Mouse (Mus musculus) forebrain, embryonic 16.5 days (tissue): ENCODE data around the gene Eno3. TPM values are rescaled to one million over a fixed set of nuclear protein-coding genes. Genes with fewer than 3 reads are reported as not detected.

ENCODE experiments used
- ATAC-seq: fragments of 200-750 bp; cut with Nextera tagmentation; 2 replicates; pipeline ENCODE4 v1.8.0; 2017; ENCODE audit warnings: mild to moderate bottlenecking, moderate library complexity
- H3K27ac ChIP-seq: fragments of 300-500 bp; sonication (generic); 2 replicates; pipeline ENCODE4 v1.5.1; 2014; ENCODE audit warnings: low read length, control low read depth
- H3K27me3 ChIP-seq: fragments of 300-500 bp; sonication (generic); replicated peaks from 2 replicates; pipeline ENCODE4 v1.6.1; 2014; ENCODE audit warnings: low read length; ENCODE audit not compliant: control insufficient read depth, insufficient read depth
- H3K36me3 ChIP-seq: fragments of 300-500 bp; sonication (generic); 2 replicates; pipeline ENCODE4 v1.6.1; 2014; ENCODE audit not compliant: control insufficient read depth, insufficient read depth
- H3K4me1 ChIP-seq: fragments of 300-500 bp; sonication (generic); replicated peaks from 2 replicates; pipeline ENCODE4 v1.6.1; 2014; ENCODE audit warnings: low read length; ENCODE audit not compliant: control insufficient read depth, insufficient read depth
- H3K4me2 ChIP-seq: fragments of 300-500 bp; sonication (generic); 2 replicates; pipeline ENCODE4 v1.6.1; 2014; ENCODE audit warnings: mild to moderate bottlenecking, low read length, control low read depth
- H3K4me3 ChIP-seq: fragments of 300-500 bp; sonication (generic); replicated peaks from 2 replicates; pipeline ENCODE4 v1.5.1; 2014; ENCODE audit warnings: mild to moderate bottlenecking, low read length, control low read depth
- H3K9ac ChIP-seq: fragments of 300-500 bp; sonication (generic); replicated peaks from 2 replicates; pipeline ENCODE4 v1.6.1; 2014; ENCODE audit warnings: low read depth, low read length, control low read depth
- H3K9me3 ChIP-seq: fragments of 300-500 bp; sonication (generic); 2 replicates; pipeline ENCODE4 v1.6.1; 2016; ENCODE audit warnings: low read length; ENCODE audit not compliant: control insufficient read depth
- WGBS: fragments of 180-500 bp; shearing (Covaris S2); extraction: QIAGEN DNeasy Blood & Tissue Kit; methylation state at CpG from one replicate; pipeline ENCODE4 v1.1.7; 2014; 5-methylcytosine and 5-hydroxymethylcytosine counted together
- polyA plus RNA-seq: library from polyadenylated mRNA; unstranded; fragments of >200 nt; fragmentation: Nextera tagmentation; extraction: Ambion mirVana; gene quantifications from 2 replicates; pipeline ENCODE4 v1.2.1, GENCODE M21; 2015

The Eno3 gene
- polyA plus RNA-seq, 1 experiment from 2014 or later = 6.5 TPM

DNA sequence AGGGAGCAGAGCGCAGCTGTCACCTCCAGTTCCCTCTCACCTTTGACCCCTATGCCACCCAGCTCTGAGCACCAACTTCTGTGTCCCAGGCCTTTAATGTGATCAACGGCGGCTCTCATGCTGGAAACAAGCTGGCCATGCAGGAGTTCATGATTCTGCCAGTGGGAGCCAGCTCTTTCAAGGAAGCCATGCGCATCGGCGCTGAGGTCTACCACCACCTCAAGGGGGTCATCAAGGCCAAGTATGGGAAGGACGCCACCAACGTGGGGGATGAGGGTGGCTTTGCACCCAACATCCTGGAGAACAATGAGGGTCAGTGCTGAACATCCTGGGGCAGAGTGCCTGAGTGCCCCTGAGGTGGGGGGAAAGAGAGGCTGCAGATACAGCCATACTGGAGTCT is 3.6 kb downstream of the Eno3 start:
- peaks cover 26% of the 10 kb centered on the region for H3K36me3 ChIP-seq
- WGBS = 94% methylated on average over 8 of the region's 8 CpGs

GRCm38 (mm10) chr11:70663101-70663500 is 6.1 kb downstream of the Eno3 start:
- no peak for ATAC-seq
- no peaks in the 10 kb centered on the region for H3K27me3 ChIP-seq
- H3K4me2 ChIP-seq = no peak overlapping the region
- peaks cover 8% of the 10 kb centered on the region for H3K4me1 ChIP-seq
- H3K9ac ChIP-seq = no peak overlapping the region
- no peak overlapping the region for H3K4me3 ChIP-seq
- peaks cover 26% of the 10 kb centered on the region for H3K36me3 ChIP-seq
- no peak overlapping the region for H3K27ac ChIP-seq
- 96% methylated on average over 8 of the region's 8 CpGs for whole genome bisulfite sequencing
- no peaks in the 10 kb centered on the region for H3K9me3 ChIP-seq

More for the DNA sequence above, 3.6 kb downstream of the Eno3 start:
- no peak overlapping the region for H3K9ac ChIP-seq
- no peaks in the 10 kb centered on the region for H3K27me3 ChIP-seq
- no peaks in the 10 kb centered on the region for H3K9me3 ChIP-seq
- no peak overlapping the region for H3K4me3 ChIP-seq
- H3K27ac ChIP-seq = no peak overlapping the region
- H3K4me2 ChIP-seq = no peak overlapping the region
- no peak for ATAC-seq
- peaks cover 9% of the 10 kb centered on the region for H3K4me1 ChIP-seq

GRCm38 (mm10) chr11:70663957-70664356 is 7.0 kb downstream of the Eno3 start:
- ATAC-seq = no peak
- no peak overlapping the region for H3K27ac ChIP-seq
- H3K9me3 ChIP-seq = no peaks in the 10 kb centered on the region
- H3K9ac ChIP-seq = no peak overlapping the region
- 88% methylated on average over 6 of the region's 6 CpGs for WGBS
- H3K4me1 ChIP-seq = peaks cover 11% of the 10 kb centered on the region
- no peaks in the 10 kb centered on the region for H3K27me3 ChIP-seq
- no peak overlapping the region for H3K4me3 ChIP-seq
- peaks cover 26% of the 10 kb centered on the region for H3K36me3 ChIP-seq
- H3K4me2 ChIP-seq = no peak overlapping the region

- no peak overlapping the region for H3K4me3 ChIP-seq
- ATAC-seq = no peak
Measured at GRCm38 (mm10) chr11:70664741-70665140, 7.7 kb downstream of the Eno3 start.

DNA sequence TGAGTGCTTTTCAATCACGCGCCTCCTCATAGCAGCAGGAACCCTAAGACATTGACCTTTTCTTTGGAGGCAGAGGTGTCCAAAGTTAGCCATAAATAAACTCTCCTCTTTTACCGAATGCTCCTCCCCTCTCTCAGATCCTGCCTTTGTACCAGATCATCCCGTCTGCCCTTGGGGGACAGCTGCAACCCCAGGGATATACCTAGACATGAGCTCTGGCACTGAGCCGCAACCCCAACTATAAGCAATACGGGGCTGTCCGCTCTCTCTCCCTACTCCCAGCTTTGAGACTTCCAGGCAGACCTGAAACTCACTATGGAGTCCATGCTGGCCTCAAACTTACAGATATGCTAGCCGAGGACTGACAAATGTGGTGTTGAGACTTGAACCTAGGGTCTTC is 9.7 kb downstream of the Eno3 start:
- Histone ChIP-seq H3K4me3 (no peak overlapping the region; the same call in 1 of the 2 replicates), H3K9ac (no peak overlapping the region), H3K9me3 (no peaks in the 10 kb centered on the region), H3K4me1 (peaks cover 24% of the 10 kb centered on the region), H3K4me2 (no peak overlapping the region), H3K36me3 (peaks cover 26% of the 10 kb centered on the region), H3K27me3 (no peaks in the 10 kb centered on the region), H3K27ac (no peak overlapping the region)
- ATAC-seq = no peak
- WGBS = 94% methylated on average over 8 of the region's 8 CpGs

More at GRCm38 (mm10) chr11:70664741-70665140, 7.7 kb downstream of the Eno3 start:
- WGBS = 95% methylated on average over 9 of the region's 9 CpGs
- Histone ChIP-seq H3K9me3 (no peaks in the 10 kb centered on the region), H3K36me3 (peaks cover 26% of the 10 kb centered on the region), H3K9ac (no peak overlapping the region), H3K4me2 (no peak overlapping the region), H3K27ac (no peak overlapping the region), H3K4me1 (peaks cover 11% of the 10 kb centered on the region), H3K27me3 (no peaks in the 10 kb centered on the region)

DNA sequence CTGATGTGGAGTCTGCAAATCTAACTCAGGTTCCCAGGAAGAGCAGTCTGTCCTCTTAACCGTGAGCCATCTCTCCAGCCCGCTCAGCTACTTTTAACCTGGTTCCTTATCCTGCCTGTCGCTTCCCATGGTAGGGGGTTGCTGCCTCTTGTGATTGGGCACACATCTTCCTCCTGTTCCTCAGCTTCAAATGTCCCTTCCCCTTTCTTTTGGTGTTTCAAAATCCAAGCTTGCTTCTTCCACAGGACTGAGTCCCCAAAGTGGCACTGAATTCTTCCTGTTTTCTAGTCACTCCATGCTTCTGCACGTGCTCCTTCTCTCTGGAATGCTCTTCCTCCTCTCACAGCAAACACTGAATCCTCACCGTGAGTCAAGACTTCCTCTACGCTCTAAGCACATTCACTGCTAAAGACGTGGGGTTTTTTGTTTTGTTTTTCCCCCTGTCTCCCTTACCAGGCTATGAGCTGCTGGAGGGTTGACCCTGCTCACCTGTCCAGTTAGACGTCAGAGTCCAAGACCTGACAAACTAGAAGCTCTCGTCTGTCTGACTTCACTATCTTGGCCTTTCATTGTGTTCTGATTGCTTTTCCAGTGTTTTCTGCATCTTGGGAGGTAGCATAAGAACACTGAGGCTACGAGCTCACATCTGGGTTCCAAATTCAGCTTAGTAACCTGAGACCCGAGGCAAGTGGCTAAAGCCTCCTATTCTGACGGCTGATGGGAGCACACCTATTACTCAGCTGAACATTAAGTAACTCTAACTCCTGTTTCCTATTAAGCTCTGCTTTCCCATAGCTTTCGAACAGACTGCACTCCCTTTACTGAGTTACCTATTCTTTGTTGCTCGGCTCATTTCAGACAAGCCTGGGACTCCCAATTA is 10.5 kb downstream of the Eno3 start:
- Histone ChIP-seq H3K4me2 (peak overlapping the region; percentile 83), H3K9ac (peak overlapping the region; percentile 56), H3K4me3 (peak overlapping the region; percentile 66), H3K27me3 (no peaks in the 10 kb centered on the region), H3K27ac (peak overlapping the region; percentile 97; the same call in 1 of the 2 replicates), H3K36me3 (peaks cover 21% of the 10 kb centered on the region), H3K9me3 (no peaks in the 10 kb centered on the region), H3K4me1 (peaks cover 24% of the 10 kb centered on the region)
- WGBS = 73% methylated on average over 14 of the region's 14 CpGs
- no peak for ATAC-seq

DNA sequence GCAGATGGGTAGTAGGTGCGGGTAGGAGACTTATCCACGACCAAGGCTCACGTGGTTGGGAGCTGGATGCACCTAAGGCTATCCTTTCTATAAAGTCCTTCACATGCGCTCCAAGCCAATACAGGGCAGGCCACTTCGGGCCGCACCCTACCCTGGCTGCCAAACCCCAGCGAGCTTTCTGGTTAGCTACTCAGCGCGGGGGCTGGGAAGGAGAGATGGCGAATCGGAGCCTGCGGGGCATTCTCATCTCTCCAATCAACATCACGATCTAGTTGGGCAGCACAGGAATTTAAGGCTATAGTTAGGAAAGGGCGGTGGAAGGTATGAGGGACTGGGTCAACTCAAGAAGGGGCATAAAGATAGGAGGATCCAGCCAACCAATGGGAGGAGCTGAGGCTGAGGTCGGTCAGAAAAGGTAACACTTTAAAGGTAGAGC is 11.4 kb downstream of the Eno3 start:
- WGBS = 1% methylated on average over 15 of the region's 15 CpGs
- Histone ChIP-seq H3K27ac (peak overlapping the region; percentile 97), H3K4me2 (peak overlapping the region; percentile 83), H3K4me1 (peaks cover 24% of the 10 kb centered on the region), H3K36me3 (peaks cover 15% of the 10 kb centered on the region), H3K27me3 (no peaks in the 10 kb centered on the region), H3K9ac (peak overlapping the region; percentile 56), H3K4me3 (peak overlapping the region; percentile 66), H3K9me3 (no peaks in the 10 kb centered on the region)
- peak; percentile 34 for ATAC-seq

DNA sequence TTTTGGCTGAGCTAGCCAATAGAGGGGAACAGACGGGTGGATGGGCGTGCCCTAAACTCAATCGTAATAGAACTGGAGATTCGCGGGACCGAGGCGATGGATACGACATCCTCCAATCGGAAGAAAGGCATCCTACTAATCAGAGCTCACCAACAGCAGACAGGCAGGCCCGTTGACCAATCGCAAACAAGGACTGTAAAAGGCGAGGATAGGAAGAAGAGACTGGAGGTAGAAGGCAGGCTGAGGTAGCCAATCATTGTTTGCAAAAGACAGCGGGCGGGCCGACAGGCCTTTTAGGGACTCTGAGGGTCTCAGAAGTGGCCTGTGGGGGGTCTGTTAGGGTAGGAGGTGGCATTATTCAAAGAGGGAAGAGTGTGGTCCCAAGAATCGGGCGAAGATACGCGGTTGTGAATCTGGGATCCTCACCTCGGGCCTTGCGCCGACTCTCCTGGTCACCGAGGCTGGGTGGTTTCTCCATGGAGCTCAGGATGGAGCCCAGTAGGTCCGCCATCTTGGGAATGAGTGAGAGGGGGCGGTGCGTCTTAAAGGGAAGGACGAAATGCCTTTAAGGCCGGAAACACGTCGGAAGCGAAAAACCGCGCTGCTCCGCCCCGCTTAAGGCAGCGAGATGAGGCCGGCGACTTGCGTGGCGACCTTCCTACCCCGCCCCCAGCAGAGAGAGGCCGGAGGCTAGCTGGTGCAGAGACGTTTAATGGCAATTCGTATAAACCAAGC is 11.9 kb downstream of the Eno3 start, which contains the start of gene Spag7:
Gene Spag7 (minus strand): TSS at position 646 of the 735 bp plus-strand sequence.
- no peaks in the 10 kb centered on the region for H3K27me3 ChIP-seq
- H3K9ac ChIP-seq = peak within 1 kb of the TSS; percentile 63
- under 1% methylated on average over 44 of the region's 44 CpGs for WGBS
- peak within 1 kb of the TSS; percentile 97 for H3K27ac ChIP-seq
- ATAC-seq = peak; percentile 97
- peak within 1 kb of the TSS; percentile 85 for H3K4me2 ChIP-seq
- H3K4me1 ChIP-seq = peaks cover 24% of the 10 kb centered on the region
- peaks cover 12% of the 10 kb centered on the region for H3K36me3 ChIP-seq
- H3K9me3 ChIP-seq = no peaks in the 10 kb centered on the region
- H3K4me3 ChIP-seq = peak within 1 kb of the TSS; percentile 66
